Mouse (Mus musculus) hindbrain, embryonic 13.5 days (tissue): ENCODE results near the gene Snrk. TPM values are rescaled to one million over a fixed set of nuclear protein-coding genes. Genes with fewer than 3 reads are reported as not detected.
A peak's percentile ranks its signal among the peaks of the same experiment; 100 is the strongest.

Experiments
- ATAC-seq: fragments of 200-750 bp; cut with Nextera tagmentation; 2 replicates; pipeline ENCODE4 v1.8.0; 2017; ENCODE audit warnings: moderate TSS enrichment; ENCODE audit not compliant: low FRiP score
- H3K27ac ChIP-seq: fragments of 300-500 bp; sonication (generic); 2 replicates; pipeline ENCODE4 v1.5.1; 2015; ENCODE audit warnings: inconsistent platforms, mild to moderate bottlenecking, moderate library complexity
- H3K27me3 ChIP-seq: fragments of 300-500 bp; sonication (generic); 2 replicates; pipeline ENCODE4 v1.6.1; 2015; ENCODE audit warnings: mild to moderate bottlenecking, inconsistent platforms
- H3K36me3 ChIP-seq: fragments of 300-500 bp; sonication (generic); 2 replicates; pipeline ENCODE4 v1.6.1; 2015; ENCODE audit warnings: mild to moderate bottlenecking, inconsistent platforms
- H3K4me1 ChIP-seq: fragments of 300-500 bp; sonication (generic); replicated peaks from 2 replicates; pipeline ENCODE4 v1.6.1; 2015; ENCODE audit warnings: inconsistent platforms
- H3K4me2 ChIP-seq: fragments of 300-500 bp; sonication (generic); 2 replicates; pipeline ENCODE4 v1.6.1; 2015; ENCODE audit warnings: inconsistent platforms, mild to moderate bottlenecking, moderate library complexity
- H3K4me3 ChIP-seq: fragments of 300-500 bp; sonication (generic); 2 replicates; pipeline ENCODE4 v1.5.1; 2015; ENCODE audit warnings: mild to moderate bottlenecking, inconsistent platforms
- H3K9ac ChIP-seq: fragments of 300-500 bp; sonication (generic); 2 replicates; pipeline ENCODE4 v1.6.1; 2015; ENCODE audit warnings: mild to moderate bottlenecking, inconsistent platforms
- H3K9me3 ChIP-seq: fragments of 300-500 bp; sonication (generic); 2 replicates; pipeline ENCODE4 v1.6.1; 2016; ENCODE audit warnings: inconsistent platforms
- WGBS: fragments of 180-500 bp; shearing (Covaris S2); methylation state at CpG from one replicate; pipeline ENCODE4 v1.1.7; 2015; 5-methylcytosine and 5-hydroxymethylcytosine counted together
- polyA plus RNA-seq: library from polyadenylated mRNA; unstranded; fragments of >200 nt; fragmentation: Nextera tagmentation; extraction: Ambion mirVana; gene quantifications from 2 replicates; pipeline ENCODE4 v1.2.1, GENCODE M21; 2015

Snrk gene
- polyA plus RNA-seq, 1 experiment from 2014 or later = 56.2 TPM

- no peak overlapping the region for H3K9ac ChIP-seq
- ATAC-seq = no peak
- no peak overlapping the region for H3K4me3 ChIP-seq
- no peak overlapping the region for H3K4me2 ChIP-seq
- H3K9me3 ChIP-seq = no peaks in the 10 kb centered on the region
- no peaks in the 10 kb centered on the region for H3K27me3 ChIP-seq
- no peak overlapping the region for H3K27ac ChIP-seq
- peaks cover 5% of the 10 kb centered on the region; the same call in 1 of the 2 replicates for H3K4me1 ChIP-seq
- H3K36me3 ChIP-seq = no peaks in the 10 kb centered on the region
- 85% methylated on average over 6 of the region's 6 CpGs for WGBS
Measured at GRCm38 (mm10) chr9:122110508-122110907, 6.6 kb upstream of the Snrk start.

GRCm38 (mm10) chr9:122110921-122111320 lies 6.1 kb upstream of the Snrk start:
- 86% methylated on average over 5 of the region's 5 CpGs for WGBS
- no peak for ATAC-seq
- no peak overlapping the region for H3K4me3 ChIP-seq

GRCm38 (mm10) chr9:122115552-122115951 lies 1.5 kb upstream of the Snrk start:
- no peak overlapping the region for H3K4me3 ChIP-seq
- WGBS = 55% methylated on average over 4 of the region's 4 CpGs
- peaks cover 19% of the 10 kb centered on the region for H3K4me1 ChIP-seq
- no peaks in the 10 kb centered on the region for H3K36me3 ChIP-seq
- no peak for ATAC-seq
- no peaks in the 10 kb centered on the region for H3K27me3 ChIP-seq
- H3K27ac ChIP-seq = no peak overlapping the region
- H3K9me3 ChIP-seq = no peaks in the 10 kb centered on the region
- no peak overlapping the region for H3K4me2 ChIP-seq
- H3K9ac ChIP-seq = no peak overlapping the region

More at GRCm38 (mm10) chr9:122110921-122111320, 6.1 kb upstream of the Snrk start:
- Histone ChIP-seq H3K36me3 (no peaks in the 10 kb centered on the region), H3K4me2 (no peak overlapping the region), H3K27ac (no peak overlapping the region), H3K27me3 (no peaks in the 10 kb centered on the region), H3K9me3 (no peaks in the 10 kb centered on the region), H3K4me1 (peaks cover 5% of the 10 kb centered on the region; the same call in 1 of the 2 replicates), H3K9ac (no peak overlapping the region)

GRCm38 (mm10) chr9:122116359-122116758 lies 707 bp upstream of the Snrk start:
- WGBS = 52% methylated on average over 1 of the region's 1 CpGs
- Histone ChIP-seq H3K9me3 (no peaks in the 10 kb centered on the region), H3K27ac (no peak overlapping the region), H3K36me3 (no peaks in the 10 kb centered on the region), H3K4me2 (no peak overlapping the region), H3K9ac (no peak overlapping the region), H3K4me1 (peaks cover 22% of the 10 kb centered on the region), H3K27me3 (no peaks in the 10 kb centered on the region), H3K4me3 (no peak overlapping the region)
- ATAC-seq = no peak

GRCm38 (mm10) chr9:122117692-122118529 lies 845 bp downstream of the Snrk start:
- H3K4me3 ChIP-seq = peak overlapping the region; percentile 89
- peak; percentile 48; the same call in 1 of the 2 replicates for ATAC-seq
- peaks cover 22% of the 10 kb centered on the region for H3K4me1 ChIP-seq
- H3K27ac ChIP-seq = peak overlapping the region; percentile 95
- H3K27me3 ChIP-seq = no peaks in the 10 kb centered on the region
- H3K9ac ChIP-seq = peak overlapping the region; percentile 94
- peak overlapping the region; percentile 91 for H3K4me2 ChIP-seq
- H3K9me3 ChIP-seq = no peaks in the 10 kb centered on the region
- H3K36me3 ChIP-seq = no peaks in the 10 kb centered on the region
- WGBS = 6% methylated on average over 35 of the region's 40 CpGs

GRCm38 (mm10) chr9:122120089-122120488 lies 3.0 kb downstream of the Snrk start:
- H3K4me2 ChIP-seq = no peak overlapping the region

GRCm38 (mm10) chr9:122122113-122122512 lies 5.0 kb downstream of the Snrk start:
- Histone ChIP-seq H3K27me3 (no peaks in the 10 kb centered on the region), H3K4me2 (no peak overlapping the region), H3K9ac (no peak overlapping the region), H3K4me1 (peaks cover 31% of the 10 kb centered on the region), H3K4me3 (no peak overlapping the region), H3K36me3 (no peaks in the 10 kb centered on the region), H3K27ac (no peak overlapping the region), H3K9me3 (no peaks in the 10 kb centered on the region)
- 94% methylated on average over 5 of the region's 5 CpGs for WGBS
- no peak for ATAC-seq

More at GRCm38 (mm10) chr9:122120089-122120488, 3.0 kb downstream of the Snrk start:
- Histone ChIP-seq H3K4me3 (no peak overlapping the region), H3K27ac (no peak overlapping the region), H3K4me1 (peaks cover 25% of the 10 kb centered on the region), H3K9me3 (no peaks in the 10 kb centered on the region), H3K9ac (no peak overlapping the region), H3K27me3 (no peaks in the 10 kb centered on the region), H3K36me3 (no peaks in the 10 kb centered on the region)
- ATAC-seq = no peak
- WGBS = 39% methylated on average over 3 of the region's 3 CpGs

- H3K36me3 ChIP-seq = no peaks in the 10 kb centered on the region
- 51% methylated on average over 5 of the region's 5 CpGs for WGBS
- peaks cover 30% of the 10 kb centered on the region for H3K4me1 ChIP-seq
- H3K27ac ChIP-seq = no peak overlapping the region
- ATAC-seq = no peak
- no peaks in the 10 kb centered on the region for H3K27me3 ChIP-seq
- H3K4me3 ChIP-seq = no peak overlapping the region
- no peaks in the 10 kb centered on the region for H3K9me3 ChIP-seq
- no peak overlapping the region for H3K4me2 ChIP-seq
- no peak overlapping the region for H3K9ac ChIP-seq
Measured at GRCm38 (mm10) chr9:122123181-122123580, 6.1 kb downstream of the Snrk start.

- no peaks in the 10 kb centered on the region for H3K36me3 ChIP-seq
- H3K4me3 ChIP-seq = no peak overlapping the region
- H3K4me1 ChIP-seq = peaks cover 20% of the 10 kb centered on the region
- H3K9ac ChIP-seq = no peak overlapping the region
- H3K4me2 ChIP-seq = no peak overlapping the region
- WGBS = 27% methylated on average over 5 of the region's 5 CpGs
- no peaks in the 10 kb centered on the region for H3K27me3 ChIP-seq
- H3K27ac ChIP-seq = no peak overlapping the region
- H3K9me3 ChIP-seq = no peaks in the 10 kb centered on the region
- ATAC-seq = no peak
Measured at GRCm38 (mm10) chr9:122125723-122126290, 8.7 kb downstream of the Snrk start.

- Histone ChIP-seq H3K4me1 (peaks cover 22% of the 10 kb centered on the region), H3K4me2 (no peak overlapping the region), H3K4me3 (no peak overlapping the region), H3K9me3 (no peaks in the 10 kb centered on the region), H3K27me3 (no peaks in the 10 kb centered on the region), H3K27ac (no peak overlapping the region), H3K9ac (no peak overlapping the region), H3K36me3 (no peaks in the 10 kb centered on the region; the same call in 1 of the 2 replicates)
- no peak for ATAC-seq
- WGBS = 80% methylated on average over 4 of the region's 8 CpGs
Measured at GRCm38 (mm10) chr9:122126790-122127189, 9.7 kb downstream of the Snrk start.

- no peak overlapping the region for H3K4me2 ChIP-seq
- WGBS = 71% methylated on average over 3 of the region's 3 CpGs
- H3K4me1 ChIP-seq = peaks cover 22% of the 10 kb centered on the region
- H3K9ac ChIP-seq = no peak overlapping the region
- peaks cover 4% of the 10 kb centered on the region; the same call in 1 of the 2 replicates for H3K36me3 ChIP-seq
- no peak overlapping the region for H3K4me3 ChIP-seq
- no peak overlapping the region for H3K27ac ChIP-seq
- H3K9me3 ChIP-seq = no peaks in the 10 kb centered on the region
- ATAC-seq = no peak
- H3K27me3 ChIP-seq = no peaks in the 10 kb centered on the region
Measured at GRCm38 (mm10) chr9:122127271-122127785, 10.3 kb downstream of the Snrk start.

- H3K36me3 ChIP-seq = peaks cover 4% of the 10 kb centered on the region; the same call in 1 of the 2 replicates
- WGBS = 85% methylated on average over 5 of the region's 5 CpGs
- no peak for ATAC-seq
- H3K27me3 ChIP-seq = no peaks in the 10 kb centered on the region
- H3K27ac ChIP-seq = no peak overlapping the region
- H3K4me2 ChIP-seq = no peak overlapping the region
- peaks cover 20% of the 10 kb centered on the region for H3K4me1 ChIP-seq
- H3K4me3 ChIP-seq = no peak overlapping the region
- H3K9ac ChIP-seq = no peak overlapping the region
- H3K9me3 ChIP-seq = no peaks in the 10 kb centered on the region
Measured at GRCm38 (mm10) chr9:122128686-122129085, 11.6 kb downstream of the Snrk start.
